ENCODE assay signal across 24 mouse cellular contexts in genomic region chr5:121367255-121367654, GRCm38 (mm10). TPM values are rescaled to one million over a fixed set of nuclear protein-coding genes. Genes with fewer than 3 reads are reported as not detected.
DNase-seq lines count a peak whose midpoint lies in the region; ATAC-seq and TF ChIP-seq lines count a peak whose summit lies in the region.
"Had no signal": no experiment of that assay in that cellular context is flagged by ENCODE, and none has a peak within 500 bp of the region (broad histone marks: within the 10 kb centered on the region; RNA-seq: fewer than 3 reads in every experiment).

No protein-coding gene starts in this region.

- H3K4me1 ChIP-seq in cerebellum, adult 2 months (ENCODE audit: control insufficient read depth, insufficient read depth, low read length), result peaks cover 21% of the 10 kb centered on the region
- no peaks in the 10 kb centered on the region for H3K4me1 ChIP-seq in hindbrain, postnatal 0 days (ENCODE audit: insufficient read depth, low read length)
- no peaks in the 10 kb centered on the region for H3K4me1 ChIP-seq in hindbrain, embryonic 11.5 days (replicated peaks; ENCODE audit: control insufficient read depth, insufficient read depth, low read length)
- H3K4me1 ChIP-seq in liver, embryonic 13.5 days (replicated peaks), result peaks cover 7% of the 10 kb centered on the region; the same call in 1 of the 2 replicates
- H3K4me1 ChIP-seq in liver, embryonic 11.5 days (replicated peaks; ENCODE audit: control insufficient read depth, insufficient read depth, low read length), result no peaks in the 10 kb centered on the region
- no peaks in the 10 kb centered on the region for H3K4me1 ChIP-seq in lung, postnatal 0 days (ENCODE audit: insufficient read depth, low read depth, low read length)
- H3K4me1 ChIP-seq: forebrain, embryonic 10.5 days; forebrain, embryonic 13.5 days; heart, embryonic 10.5 days; hindbrain, embryonic 10.5 days had no signal

- no peak overlapping the region for H3K4me2 ChIP-seq in hindbrain, postnatal 0 days (ENCODE audit: low read depth, low read length)
- H3K4me2 ChIP-seq in hindbrain, embryonic 11.5 days (replicated peaks; ENCODE audit: low read depth, low read length), result no peak overlapping the region
- no peak overlapping the region for H3K4me2 ChIP-seq in liver, embryonic 13.5 days
- H3K4me2 ChIP-seq in liver, embryonic 11.5 days, result no peak overlapping the region
- H3K4me2 ChIP-seq in lung, postnatal 0 days (replicated peaks; ENCODE audit: low read depth, low read length), result no peak overlapping the region
- H3K4me2 ChIP-seq: forebrain, embryonic 13.5 days; heart, embryonic 13.5 days; hindbrain, embryonic 14.5 days had no signal

- WGBS in cerebellum, adult 2 months, result 34% methylated on average over 4 of the region's 4 CpGs
- 87% methylated on average over 4 of the region's 4 CpGs for WGBS in hindbrain, postnatal 0 days
- 94% methylated on average over 4 of the region's 4 CpGs for WGBS in hindbrain, embryonic 11.5 days
- WGBS in liver, embryonic 13.5 days (ENCODE audit: insufficient replicate concordance), result 76% methylated on average over 4 of the region's 4 CpGs
- 79% methylated on average over 4 of the region's 4 CpGs for WGBS in liver, embryonic 11.5 days
- WGBS in lung, postnatal 0 days, result 77% methylated on average over 4 of the region's 4 CpGs

- H3K4me3 ChIP-seq in cerebellum, adult 2 months (replicated peaks; ENCODE audit: insufficient read depth, low read depth, low read length), result no peak overlapping the region
- no peak overlapping the region for H3K4me3 ChIP-seq in hindbrain, postnatal 0 days (ENCODE audit: low read length)
- H3K4me3 ChIP-seq in hindbrain, embryonic 11.5 days (ENCODE audit: low read depth, low read length), result no peak overlapping the region
- no peak overlapping the region for H3K4me3 ChIP-seq in liver, embryonic 13.5 days (replicated peaks)
- H3K4me3 ChIP-seq in liver, embryonic 11.5 days (ENCODE audit: low read depth, low read length), result no peak overlapping the region
- no peak overlapping the region for H3K4me3 ChIP-seq in lung, postnatal 0 days (ENCODE audit: low read depth, low read length)
- H3K4me3 ChIP-seq: forebrain, embryonic 10.5 days; forebrain, embryonic 13.5 days; heart, adult 2 months; heart, embryonic 10.5 days; heart, embryonic 13.5 days; hindbrain, embryonic 10.5 days had no signal

- no peak for TF ChIP-seq CTCF in cerebellum, adult 2 months (IDR thresholded peaks at IDR 0.05; ENCODE audit: borderline replicate concordance, insufficient read depth, low read depth, low read length)
- no peak for TF ChIP-seq CTCF in hindbrain, postnatal 0 days (IDR thresholded peaks at IDR 0.05; ENCODE audit: low read depth)
- TF ChIP-seq CTCF in lung, postnatal 0 days (IDR thresholded peaks at IDR 0.05), result no peak

- DNase-seq in cerebellum, adult 2 months, result no peak
- DNase-seq in cerebellum, adult 9-11 months, result no peak
- no peak for DNase-seq in hindbrain, postnatal 0 days (ENCODE audit: low spot score)
- no peak for DNase-seq in hindbrain, embryonic 11.5 days (ENCODE audit: low spot score)
- DNase-seq in liver, embryonic 13.5 days, result no peak
- DNase-seq in liver, embryonic 11.5 days (ENCODE audit: low spot score), result no peak
- peak; percentile 15 for DNase-seq in lung, postnatal 0 days (ENCODE audit: low spot score)
- no peak for DNase-seq in lung, postnatal 10 days
- DNase-seq: adrenal gland, adult 8-10 months; adrenal gland, postnatal 25 days; cerebellum, adult 11-12 months; cerebellum, adult 9-10 months; gastrocnemius, postnatal 10 days; gastrocnemius, postnatal 36 days; heart, adult 2 months; heart, postnatal 36 days had no signal

- peak; percentile 53; the same call in 1 of the 2 replicates for ATAC-seq in hindbrain, postnatal 0 days
- no peak for ATAC-seq in hindbrain, embryonic 11.5 days (ENCODE audit: low FRiP score)
- peak; percentile 35 for ATAC-seq in liver, embryonic 13.5 days (ENCODE audit: low read depth)
- ATAC-seq in liver, embryonic 11.5 days (replicated peaks; ENCODE audit: low FRiP score), result no peak
- peak; percentile 51 for ATAC-seq in lung, postnatal 0 days
- ATAC-seq: activated CD4-positive, CD25-positive, alpha-beta regulatory T cell, adult 4 months; forebrain, embryonic 13.5 days; forebrain, embryonic 16.5 days had no signal

- no peaks in the 10 kb centered on the region for H3K9me3 ChIP-seq in hindbrain, postnatal 0 days (ENCODE audit: low read length)
- H3K9me3 ChIP-seq in hindbrain, embryonic 11.5 days (ENCODE audit: control insufficient read depth, low read length), result no peaks in the 10 kb centered on the region
- no peaks in the 10 kb centered on the region for H3K9me3 ChIP-seq in liver, embryonic 13.5 days (replicated peaks)
- H3K9me3 ChIP-seq in liver, embryonic 11.5 days (ENCODE audit: control insufficient read depth, low read length), result no peaks in the 10 kb centered on the region
- H3K9me3 ChIP-seq in lung, postnatal 0 days (ENCODE audit: low read length), result no peaks in the 10 kb centered on the region
- H3K9me3 ChIP-seq: forebrain, embryonic 10.5 days; forebrain, embryonic 13.5 days; heart, embryonic 10.5 days; heart, embryonic 13.5 days; hindbrain, embryonic 10.5 days had no signal

- TF ChIP-seq POLR2A in cerebellum, adult 2 months (IDR thresholded peaks at IDR 0.05; ENCODE audit: borderline replicate concordance, insufficient read depth, low read length), result no peak

- no peak for TF ChIP-seq EP300 in lung, postnatal 0 days (IDR thresholded peaks at IDR 0.05)

- no peaks in the 10 kb centered on the region for H3K27me3 ChIP-seq in cerebellum, adult 2 months (ENCODE audit: control insufficient read depth, insufficient read depth, low read length)
- H3K27me3 ChIP-seq in hindbrain, postnatal 0 days (ENCODE audit: insufficient read depth, low read length), result no peaks in the 10 kb centered on the region
- H3K27me3 ChIP-seq in hindbrain, embryonic 11.5 days (ENCODE audit: control insufficient read depth, insufficient read depth, low read length), result no peaks in the 10 kb centered on the region
- H3K27me3 ChIP-seq in liver, embryonic 13.5 days, result no peaks in the 10 kb centered on the region
- no peaks in the 10 kb centered on the region for H3K27me3 ChIP-seq in liver, embryonic 11.5 days (replicated peaks; ENCODE audit: control insufficient read depth, insufficient read depth, low read length)
- H3K27me3 ChIP-seq in lung, postnatal 0 days (replicated peaks; ENCODE audit: insufficient read depth, low read length), result no peaks in the 10 kb centered on the region
- H3K27me3 ChIP-seq: forebrain, embryonic 13.5 days; heart, embryonic 13.5 days had no signal

- no peak overlapping the region for H3K9ac ChIP-seq in hindbrain, postnatal 0 days (replicated peaks; ENCODE audit: low read length)
- no peak overlapping the region for H3K9ac ChIP-seq in hindbrain, embryonic 11.5 days (ENCODE audit: low read depth, low read length)
- H3K9ac ChIP-seq in liver, embryonic 13.5 days, result no peak overlapping the region
- no peak overlapping the region for H3K9ac ChIP-seq in liver, embryonic 11.5 days (ENCODE audit: low read depth, low read length)
- no peak overlapping the region for H3K9ac ChIP-seq in lung, postnatal 0 days (replicated peaks; ENCODE audit: low read depth)
- H3K9ac ChIP-seq: forebrain, embryonic 13.5 days; heart, embryonic 13.5 days; hindbrain, embryonic 14.5 days had no signal

- peak overlapping the region; percentile 41 for H3K27ac ChIP-seq in cerebellum, adult 2 months (ENCODE audit: insufficient read depth, low read length)
- H3K27ac ChIP-seq in hindbrain, postnatal 0 days, result no peak overlapping the region
- no peak overlapping the region for H3K27ac ChIP-seq in hindbrain, embryonic 11.5 days (ENCODE audit: low read depth, low read length)
- no peak overlapping the region for H3K27ac ChIP-seq in liver, embryonic 13.5 days
- no peak overlapping the region for H3K27ac ChIP-seq in liver, embryonic 11.5 days (ENCODE audit: low read depth, low read length)
- peak overlapping the region; percentile 32; the same call in 1 of the 2 replicates for H3K27ac ChIP-seq in lung, postnatal 0 days (ENCODE audit: low read length)
- H3K27ac ChIP-seq: forebrain, embryonic 10.5 days; forebrain, embryonic 13.5 days; heart, adult 2 months; heart, embryonic 10.5 days; heart, embryonic 13.5 days; hindbrain, embryonic 10.5 days; hindbrain, embryonic 14.5 days had no signal

- H3K36me3 ChIP-seq in hindbrain, postnatal 0 days (ENCODE audit: insufficient read depth, low read length), result peaks cover 61% of the 10 kb centered on the region
- H3K36me3 ChIP-seq in hindbrain, embryonic 11.5 days (ENCODE audit: control insufficient read depth, insufficient read depth, low read length), result peaks cover 18% of the 10 kb centered on the region
- peaks cover 87% of the 10 kb centered on the region for H3K36me3 ChIP-seq in liver, embryonic 13.5 days
- peaks cover 42% of the 10 kb centered on the region for H3K36me3 ChIP-seq in liver, embryonic 11.5 days (ENCODE audit: control insufficient read depth, insufficient read depth, low read length)
- peaks cover 34% of the 10 kb centered on the region; the same call in 1 of the 2 replicates for H3K36me3 ChIP-seq in lung, postnatal 0 days (ENCODE audit: insufficient read depth, low read length)

RNA-seq across cellular contexts. Expression of gene Trafd1, which starts 18.2 kb away (rescaled TPM):
- 109 and 120 TPM in 2 replicates for polyA plus RNA-seq in cerebellum, adult 2 months (2012; rRNA removed)
- 81.9 and 94.4 TPM in 2 replicates for total RNA-seq in hindbrain, postnatal 0 days (2014; rRNA removed)
- polyA plus RNA-seq in hindbrain, postnatal 0 days (2015; fragmentation: Nextera tagmentation; extraction: Ambion mirVana), result 107 and 108 TPM in 2 replicates
- polyA plus RNA-seq in hindbrain, embryonic 11.5 days (2014; fragmentation: Nextera tagmentation; extraction: Ambion mirVana), result 76.7 and 84.7 TPM in 2 replicates
- polyA plus RNA-seq in liver, embryonic 13.5 days (2015; fragmentation: Nextera tagmentation; extraction: Ambion mirVana), result 19.7 and 21.4 TPM in 2 replicates
- 36.7 and 38.6 TPM in 2 replicates for polyA plus RNA-seq in liver, embryonic 11.5 days (2014; fragmentation: Nextera tagmentation; extraction: Ambion mirVana)
- 76.6 and 80.9 TPM in 2 replicates for polyA plus RNA-seq in lung, postnatal 0 days (2015; fragmentation: Nextera tagmentation; extraction: Ambion mirVana)

RNA-seq across cellular contexts. Expression of gene Naa25, which starts 30.5 kb away (rescaled TPM):
- polyA plus RNA-seq in cerebellum, adult 2 months (2012; rRNA removed), result 19.6 and 21.2 TPM in 2 replicates
- total RNA-seq in hindbrain, postnatal 0 days (2014; rRNA removed), result 32.9 and 33.9 TPM in 2 replicates
- polyA plus RNA-seq in hindbrain, postnatal 0 days (2015; fragmentation: Nextera tagmentation; extraction: Ambion mirVana), result 37.5 and 38.3 TPM in 2 replicates
- polyA plus RNA-seq in hindbrain, embryonic 11.5 days (2014; fragmentation: Nextera tagmentation; extraction: Ambion mirVana), result 48.9 and 53.3 TPM in 2 replicates
- polyA plus RNA-seq in liver, embryonic 13.5 days (2015; fragmentation: Nextera tagmentation; extraction: Ambion mirVana), result 32.8 and 37.7 TPM in 2 replicates
- 59.5 and 64.2 TPM in 2 replicates for polyA plus RNA-seq in liver, embryonic 11.5 days (2014; fragmentation: Nextera tagmentation; extraction: Ambion mirVana)
- 14.3 and 16.0 TPM in 2 replicates for polyA plus RNA-seq in lung, postnatal 0 days (2015; fragmentation: Nextera tagmentation; extraction: Ambion mirVana)

Comparison
In these comparisons a context has a peak if more than half of its experiments do, and no peak if none do; other contexts are left out.
1. ATAC-seq: peak in hindbrain, postnatal 0 days (single experiment), liver, embryonic 13.5 days (single experiment) and lung, postnatal 0 days (single experiment); none in hindbrain, embryonic 11.5 days (single experiment) and liver, embryonic 11.5 days (single experiment).
2. H3K27ac ChIP-seq: peak in cerebellum, adult 2 months (single experiment) and lung, postnatal 0 days (single experiment); none in hindbrain, postnatal 0 days (single experiment), hindbrain, embryonic 11.5 days (single experiment), liver, embryonic 13.5 days (single experiment) and liver, embryonic 11.5 days (single experiment).